Mouse (Mus musculus): Measurements from ENCODE around the gene Sipa1l3.

Sipa1l3 gene

DNA sequence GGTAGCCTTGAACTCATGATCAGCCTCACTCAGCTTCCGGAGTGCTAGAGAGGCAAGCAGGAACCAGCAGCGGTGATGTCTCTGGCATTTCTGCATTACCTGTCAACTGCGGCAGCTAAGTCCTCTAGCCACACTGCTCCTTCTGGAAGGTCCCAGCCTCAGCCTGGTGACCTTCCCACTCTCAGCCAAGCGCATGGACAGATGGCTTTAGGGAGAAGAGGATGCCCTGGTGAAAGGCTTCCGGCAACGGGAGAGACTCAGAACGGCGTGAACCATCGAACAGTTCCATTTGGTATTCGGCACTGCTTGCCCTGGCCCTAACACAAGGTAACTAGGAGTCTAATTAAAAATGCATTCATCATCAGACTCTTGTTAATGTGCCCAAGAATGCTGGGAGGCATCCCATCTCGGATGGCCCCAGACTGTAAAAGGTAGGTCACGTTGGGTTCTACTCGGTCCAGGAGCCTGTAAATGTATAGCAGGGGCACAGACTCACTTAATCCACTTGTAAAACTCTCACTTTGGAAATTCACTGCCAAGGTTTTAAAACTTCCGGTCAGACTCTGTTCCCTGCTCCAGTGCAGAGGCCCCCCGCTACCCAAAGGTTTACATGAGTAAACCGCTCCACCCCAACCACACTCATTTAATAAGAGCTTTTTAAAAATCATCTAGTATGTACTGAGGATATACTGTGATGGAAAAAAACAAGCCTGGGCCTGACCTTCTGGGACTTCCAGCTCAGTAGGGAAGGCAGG lies 37.7 kb downstream of the Sipa1l3 start:
- DNase-seq (ENCODE audit: low spot score in 2 of 2) = no peak

DNA sequence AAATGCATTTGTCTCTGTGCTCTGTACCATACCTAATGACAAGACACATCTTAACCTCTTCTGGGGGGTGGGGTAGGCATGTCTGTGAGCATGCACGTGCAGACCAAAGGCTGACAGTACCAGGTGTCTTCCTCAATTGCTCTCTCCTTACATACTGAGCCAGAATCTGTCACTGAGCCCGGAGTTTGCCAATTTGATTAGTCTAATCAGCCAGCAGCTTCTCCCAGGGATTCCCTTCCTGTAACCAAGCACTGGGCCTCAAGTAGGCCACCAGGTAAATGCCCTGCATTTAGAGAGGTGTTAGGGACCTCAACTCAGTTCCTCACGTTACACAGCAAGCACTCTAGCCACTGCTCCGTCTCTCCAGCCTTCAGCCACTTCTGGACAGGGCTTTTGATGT lies 38.3 kb downstream of the Sipa1l3 start:
- no peak for DNase-seq (ENCODE audit: low spot score in 2 of 2)

DNA sequence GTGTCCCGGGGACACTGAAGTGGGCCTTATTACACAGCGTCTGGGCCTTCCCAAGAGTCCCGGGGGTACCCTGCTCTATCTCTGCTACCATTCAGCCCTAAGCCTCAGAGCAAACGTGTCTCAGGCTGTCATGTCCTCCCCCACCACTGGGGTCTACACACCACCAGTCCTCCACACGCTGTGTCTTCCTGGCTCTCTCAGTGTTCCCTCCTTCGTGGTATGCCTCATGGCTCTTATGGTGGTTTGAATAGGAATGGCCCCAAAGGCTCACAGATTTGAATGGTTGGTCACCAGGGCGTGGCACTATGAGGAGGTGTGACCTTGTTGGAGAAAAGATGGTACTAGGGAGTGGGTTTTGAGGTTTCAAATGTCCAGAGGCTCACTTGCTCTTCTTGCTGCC lies 43.4 kb downstream of the Sipa1l3 start:
- DNase-seq (ENCODE audit: low spot score in 2 of 2) = no peak

DNA sequence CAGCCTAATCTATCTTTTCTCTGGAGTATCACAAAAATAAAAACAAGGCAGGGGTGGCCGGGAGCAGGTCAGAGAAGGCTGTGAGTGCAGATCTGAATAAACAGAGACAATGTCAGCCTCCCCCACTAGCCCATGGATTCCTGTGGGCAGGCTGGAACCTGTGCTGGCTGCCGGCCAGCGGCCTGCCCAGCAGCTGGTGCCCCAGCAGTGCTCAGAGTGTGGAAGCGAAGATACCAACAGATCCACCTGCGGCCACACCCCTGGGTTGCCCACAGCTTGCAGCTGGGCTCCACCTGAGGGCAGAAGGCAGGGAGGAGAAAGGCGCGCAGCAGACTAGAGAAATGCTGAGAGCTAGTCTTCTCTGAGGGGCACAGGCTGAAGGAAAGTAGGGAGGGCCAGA lies 47.1 kb downstream of the Sipa1l3 start:
- no peak for DNase-seq (ENCODE audit: low spot score in 2 of 2)

DNA sequence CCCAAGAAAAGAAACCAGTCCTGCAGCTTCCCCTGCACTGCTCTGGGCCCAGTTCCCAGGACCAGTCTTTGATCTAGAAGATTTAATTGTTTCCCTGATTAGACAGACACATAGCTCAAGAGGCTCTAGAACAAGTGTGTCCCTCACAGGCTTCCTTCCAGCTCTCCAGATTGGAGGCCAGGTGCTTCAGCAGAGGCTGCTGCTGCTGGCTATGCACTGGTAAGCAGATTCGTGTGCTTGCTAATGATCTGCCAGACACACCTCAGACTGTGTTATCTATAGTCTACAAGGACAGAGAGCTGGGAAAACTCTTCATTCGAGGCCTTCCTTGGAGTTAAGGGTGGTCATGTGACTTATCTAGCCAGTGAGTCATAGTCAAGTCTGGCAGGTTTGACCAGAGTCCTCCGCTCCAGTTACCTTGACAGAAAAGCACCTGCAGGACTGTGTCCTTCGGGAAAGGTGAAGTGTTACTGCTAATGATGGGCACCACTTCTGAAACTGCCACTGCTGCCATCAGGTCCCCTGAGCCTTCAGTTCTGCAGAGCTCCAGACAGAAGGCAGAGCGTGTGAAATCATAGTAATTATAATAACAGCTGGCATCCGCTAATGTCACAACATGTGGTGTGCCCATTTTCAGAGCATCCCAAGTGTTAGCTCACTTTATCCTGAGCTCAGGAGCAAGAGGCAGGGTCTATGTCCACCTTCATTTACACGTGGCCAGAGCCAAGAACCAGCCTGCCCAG lies 48.7 kb downstream of the Sipa1l3 start:
- DNase-seq (ENCODE audit: low spot score in 2 of 2) = no peak

DNA sequence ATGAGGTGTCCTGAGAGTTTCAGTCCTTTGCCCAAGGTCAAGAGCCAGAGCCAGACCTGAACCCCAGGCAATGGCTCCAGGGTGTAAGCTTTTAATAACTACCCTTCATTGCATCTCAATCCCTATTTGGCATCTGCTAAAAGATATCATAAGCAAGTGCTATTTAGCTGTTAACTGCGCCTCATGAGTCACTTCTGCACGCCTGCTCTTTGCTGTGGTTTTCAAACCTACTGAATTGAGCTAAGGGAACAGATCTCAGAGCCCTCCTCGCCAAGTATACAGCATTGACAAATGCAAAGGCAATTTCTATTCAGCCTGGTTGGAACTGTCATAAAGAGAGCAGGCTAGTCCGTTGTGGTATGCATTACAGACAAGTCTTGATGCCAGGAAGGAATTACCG lies 49.8 kb downstream of the Sipa1l3 start:
- no peak for DNase-seq (ENCODE audit: low spot score in 2 of 2)

DNA sequence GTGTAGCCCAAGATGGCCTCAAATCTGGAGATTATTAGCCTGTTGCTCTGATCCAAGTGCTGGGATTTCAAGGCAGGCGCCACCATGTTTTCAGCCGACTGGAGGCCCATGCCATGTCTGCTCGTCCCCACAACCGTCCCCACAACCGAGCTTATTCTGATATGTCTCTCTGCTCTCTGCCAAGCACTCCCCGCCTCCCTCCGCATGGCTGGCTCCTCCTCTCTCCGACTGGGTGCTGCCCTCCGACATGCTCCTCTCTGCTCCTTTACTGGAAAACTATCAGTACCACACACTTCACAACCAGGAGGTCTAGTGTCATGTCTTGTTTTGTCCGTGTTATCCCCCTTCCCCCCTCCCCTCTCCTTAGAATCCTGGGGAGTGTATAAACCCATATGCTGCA lies 51.9 kb downstream of the Sipa1l3 start:
- no peak for DNase-seq (ENCODE audit: low spot score in 2 of 2)

DNA sequence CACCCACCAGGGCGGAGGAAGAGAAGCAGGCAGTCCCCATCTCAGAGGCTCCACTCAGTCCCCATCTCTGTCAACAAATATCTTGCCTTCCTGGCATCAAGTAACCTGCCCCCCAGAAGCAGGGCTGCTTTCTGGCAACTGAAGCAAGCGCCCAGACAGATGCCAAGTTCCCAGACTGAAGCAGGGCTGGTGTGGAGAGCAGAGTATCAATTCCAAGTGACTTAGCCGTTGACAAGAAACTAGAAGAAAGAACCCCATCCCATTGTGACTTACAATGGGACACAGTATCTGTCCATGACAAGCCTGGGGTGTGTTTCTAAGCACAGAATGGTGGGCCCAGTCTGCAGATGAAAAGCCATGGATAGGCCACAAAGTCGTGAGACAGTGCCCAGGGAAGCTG lies 52.7 kb downstream of the Sipa1l3 start:
- DNase-seq (ENCODE audit: low spot score in 2 of 2) = no peak

DNA sequence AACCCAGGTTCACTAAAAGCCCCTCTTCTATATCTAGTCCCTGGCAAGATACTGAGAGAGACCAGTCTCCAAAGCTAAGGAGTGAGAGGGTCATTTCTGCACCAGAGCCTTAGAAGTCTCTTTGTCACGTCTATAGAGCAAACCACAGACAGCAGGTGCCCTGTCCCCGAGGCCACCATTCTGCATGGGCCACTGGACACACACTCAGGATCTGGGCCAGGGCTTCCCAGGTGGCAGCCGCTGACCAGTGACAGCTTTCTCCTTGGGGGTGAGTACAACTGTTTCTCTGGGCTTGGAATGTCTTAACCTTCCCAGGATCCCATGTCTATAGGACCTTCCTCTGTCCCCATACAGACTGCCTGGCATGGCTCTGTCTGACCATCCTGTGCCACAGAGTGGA lies 55.6 kb downstream of the Sipa1l3 start:
- no peak for DNase-seq (ENCODE audit: low spot score in 2 of 2)

DNA sequence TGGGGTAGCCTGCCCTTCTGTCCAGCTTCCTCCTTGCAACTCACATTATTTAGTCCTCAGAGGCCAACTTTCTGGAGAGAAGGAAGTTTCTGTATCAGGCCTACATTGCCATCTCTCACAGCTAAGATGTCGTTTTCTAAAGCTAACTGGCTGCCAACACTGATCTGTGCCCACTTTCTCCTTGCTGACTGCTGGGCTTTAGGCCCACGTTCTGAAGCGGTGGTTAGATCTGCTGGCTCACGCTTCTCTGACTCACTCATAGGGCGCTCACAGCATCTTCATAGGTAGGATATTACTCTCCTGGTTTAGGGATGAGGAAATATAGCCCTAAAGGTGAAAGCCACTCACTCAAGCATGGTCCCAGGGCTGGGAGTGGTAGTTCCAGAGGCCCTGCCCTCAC lies 56.3 kb downstream of the Sipa1l3 start:
- no peak for DNase-seq (ENCODE audit: low spot score in 2 of 2)

DNA sequence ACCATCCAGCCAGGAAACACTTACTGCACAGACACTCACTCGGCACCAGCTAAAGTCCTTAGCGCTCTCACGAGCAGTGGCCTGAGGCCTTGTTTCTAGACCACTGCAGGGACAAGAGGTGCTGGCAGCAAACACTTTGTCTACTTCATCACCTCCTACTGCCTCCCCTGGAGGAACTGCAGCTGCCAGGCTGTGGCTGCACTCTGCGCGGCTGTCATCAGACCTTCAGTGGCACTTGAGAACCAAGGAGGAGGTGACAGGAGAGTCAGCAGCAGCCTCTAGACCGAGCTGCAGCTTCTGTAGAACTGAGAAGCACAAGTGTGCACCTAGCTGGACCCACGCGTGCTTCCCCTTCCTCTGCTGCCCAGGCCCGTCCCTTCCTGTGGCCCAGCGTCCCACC lies 56.9 kb downstream of the Sipa1l3 start:
- DNase-seq (ENCODE audit: low spot score in 2 of 2) = no peak

DNA sequence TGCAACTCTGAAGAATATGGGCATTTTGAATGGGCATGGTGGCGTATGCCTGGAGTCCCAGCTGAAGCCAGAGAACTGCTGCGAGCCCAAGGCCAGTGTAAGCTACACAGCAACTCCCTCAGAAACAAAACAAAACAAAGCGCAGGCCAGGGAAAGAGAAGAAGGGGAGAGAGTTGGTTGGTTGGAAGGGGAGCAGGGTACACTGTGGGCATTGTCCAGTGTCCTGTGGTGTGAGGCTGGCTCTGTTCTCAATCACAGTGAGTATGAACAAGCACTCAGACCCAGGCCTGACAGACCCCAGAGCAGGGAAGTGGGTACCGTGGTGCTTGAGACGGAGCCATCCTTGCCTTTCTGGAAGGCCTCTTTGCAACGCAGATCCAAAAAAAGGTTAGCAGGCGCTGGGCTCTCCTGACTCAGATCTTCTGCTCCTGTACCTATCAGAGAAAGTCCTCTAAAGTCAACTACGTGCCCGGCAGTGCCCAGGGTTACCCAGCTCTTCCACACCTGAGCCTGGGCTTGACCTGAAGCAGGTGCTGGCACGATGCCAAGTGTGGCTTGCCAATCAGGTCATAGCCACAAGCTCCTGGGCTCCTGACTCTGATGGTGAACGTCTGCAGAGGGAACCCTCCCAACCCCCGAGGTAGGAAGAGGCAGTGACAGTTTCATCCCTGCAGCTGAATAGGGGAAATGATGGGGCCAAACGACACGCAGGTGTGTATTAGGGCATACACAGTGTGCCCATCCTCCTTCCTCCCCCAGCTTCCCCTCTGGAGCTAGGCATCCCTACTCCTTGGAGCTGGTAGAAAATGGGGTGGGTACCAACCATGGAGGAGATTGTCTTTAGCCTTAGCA lies 59.3 kb downstream of the Sipa1l3 start:
- no peak for DNase-seq (ENCODE audit: low spot score in 2 of 2)

DNA sequence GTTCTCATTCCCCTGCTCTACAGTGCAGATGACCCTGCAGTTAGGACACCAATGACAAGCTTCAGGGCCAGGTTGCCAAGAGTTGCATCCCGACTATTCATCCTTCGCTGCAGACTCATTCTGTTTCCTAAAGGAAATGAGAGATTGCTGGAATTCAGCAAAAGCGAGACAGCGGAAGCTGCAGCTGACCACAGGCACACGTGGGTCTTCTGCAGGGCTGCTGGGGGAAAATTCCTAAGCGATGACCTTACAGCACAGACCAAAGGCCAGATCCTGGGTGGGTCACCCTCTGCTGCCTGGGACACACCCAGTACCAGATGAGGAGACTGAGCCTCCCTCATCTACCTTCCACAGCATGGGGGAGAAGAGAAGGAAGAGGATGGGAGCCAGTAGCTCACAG lies 60.7 kb downstream of the Sipa1l3 start:
- DNase-seq (ENCODE audit: low spot score in 2 of 2) = no peak

DNA sequence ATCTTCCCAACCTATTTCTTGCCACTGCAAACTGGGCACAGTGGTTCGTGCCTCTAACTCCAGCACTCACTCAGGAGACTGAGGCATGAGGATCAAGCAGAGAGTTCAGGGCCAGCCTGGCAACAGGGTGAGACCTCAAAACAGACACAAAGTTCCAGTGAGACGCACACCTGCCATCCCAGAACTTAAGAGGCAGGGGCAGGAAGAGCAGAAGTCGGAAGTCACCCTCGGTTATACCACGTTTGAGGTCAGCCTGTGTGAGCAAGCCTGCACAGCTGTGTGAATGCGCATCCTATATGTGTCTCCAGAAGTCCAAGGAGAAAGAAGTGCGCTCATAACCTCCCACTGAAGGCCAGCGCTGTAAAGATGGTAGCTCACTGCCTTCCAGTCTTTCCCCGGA lies 61.7 kb downstream of the Sipa1l3 start:
- no peak for DNase-seq (ENCODE audit: low spot score in 2 of 2)

DNA sequence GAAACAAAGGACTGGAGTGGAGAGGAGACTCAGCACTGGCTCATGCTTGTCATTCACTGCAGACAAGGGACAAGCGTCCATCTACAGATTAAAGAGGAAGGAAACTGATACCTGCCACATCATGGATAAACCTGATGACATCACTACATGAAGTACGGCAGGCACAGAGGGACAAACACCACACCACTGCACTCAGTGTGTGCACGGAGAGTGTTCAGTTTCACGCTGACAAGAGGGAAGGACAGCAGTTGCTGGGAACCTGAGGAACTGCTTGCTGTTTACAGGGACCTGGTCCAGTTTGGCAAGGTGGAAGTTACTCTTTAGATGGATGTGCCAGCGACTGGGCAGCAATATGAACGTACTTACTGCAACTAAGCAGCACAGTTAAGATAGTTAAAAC lies 62.9 kb downstream of the Sipa1l3 start:
- no peak for DNase-seq (ENCODE audit: low spot score in 2 of 2)

DNA sequence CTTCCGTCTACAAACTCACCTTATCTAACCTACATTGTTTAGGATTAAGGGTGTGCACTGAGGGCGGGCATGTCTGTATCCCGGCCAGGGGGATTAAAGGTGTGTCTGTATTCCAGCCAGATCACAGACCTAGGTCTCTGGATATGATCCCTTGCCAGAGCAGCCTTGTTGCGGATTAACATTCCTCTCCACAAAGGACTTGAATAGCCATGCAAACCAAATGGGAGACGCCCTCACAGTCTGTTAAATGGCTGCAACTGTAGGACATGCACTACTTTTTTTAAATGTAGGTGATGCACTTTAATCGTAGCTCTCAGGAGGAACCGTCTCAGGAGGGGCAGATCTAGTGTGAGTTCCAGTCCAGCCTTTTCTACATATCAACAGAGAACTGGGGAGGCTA lies 63.5 kb downstream of the Sipa1l3 start:
- DNase-seq (ENCODE audit: low spot score in 2 of 2) = no peak

DNA sequence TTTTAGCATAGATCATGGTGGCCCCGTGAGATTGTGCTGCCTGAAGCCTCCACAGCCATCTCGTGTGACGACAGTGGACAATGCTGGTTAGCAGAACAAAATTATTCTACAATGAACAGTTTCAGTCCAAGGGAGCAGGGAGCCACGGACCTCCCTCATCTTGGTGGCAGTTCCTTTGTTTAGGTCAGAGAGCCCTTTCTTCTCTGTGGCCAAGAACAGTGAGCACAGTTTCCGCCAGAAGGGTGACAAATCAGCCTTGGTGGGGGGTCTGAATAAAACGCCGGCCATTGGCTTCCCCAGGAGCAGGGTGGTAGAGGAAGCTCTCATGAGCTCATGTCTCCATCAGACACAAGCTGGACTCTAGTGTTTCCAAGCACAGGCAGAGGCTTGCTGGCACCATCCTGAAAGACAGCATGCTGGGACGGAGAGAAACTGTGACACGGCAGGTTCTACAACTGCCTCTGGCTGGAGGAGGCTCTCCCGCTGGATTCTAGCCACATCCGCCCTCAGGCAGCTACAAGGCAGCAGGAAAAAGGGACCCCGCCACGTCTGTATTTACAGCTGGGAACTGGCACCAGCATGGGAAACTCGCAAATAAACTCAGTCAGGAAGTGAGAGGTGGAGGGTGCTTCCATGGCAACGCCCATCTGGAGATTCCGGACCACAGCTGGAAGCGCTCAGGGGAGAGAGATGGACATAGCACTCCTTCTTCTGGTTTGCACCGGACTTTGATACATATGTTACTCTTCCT lies 65.3 kb downstream of the Sipa1l3 start:
- DNase-seq (ENCODE audit: low spot score in 2 of 2) = peak in 1 of 2 experiments; percentile 36

DNA sequence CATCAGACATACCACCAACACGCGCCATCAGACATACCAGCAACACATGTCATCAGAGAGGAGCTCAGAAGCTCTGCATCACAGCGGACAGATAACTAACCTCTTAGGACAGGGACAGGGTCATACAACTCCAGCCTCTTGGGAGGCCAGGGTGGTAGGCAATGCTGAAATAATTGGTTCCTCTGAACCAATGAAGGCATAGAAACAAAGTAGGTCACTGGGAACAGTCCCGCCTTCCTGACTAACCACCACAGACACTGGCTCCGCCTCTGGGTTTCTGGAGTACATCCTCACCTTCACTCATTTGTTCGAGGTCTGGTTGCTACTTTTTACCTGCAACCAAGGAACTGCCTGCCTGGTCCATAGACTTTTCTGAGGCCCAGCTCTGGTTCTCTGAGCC lies 66.1 kb downstream of the Sipa1l3 start:
- DNase-seq (ENCODE audit: low spot score in 2 of 2) = no peak

DNA sequence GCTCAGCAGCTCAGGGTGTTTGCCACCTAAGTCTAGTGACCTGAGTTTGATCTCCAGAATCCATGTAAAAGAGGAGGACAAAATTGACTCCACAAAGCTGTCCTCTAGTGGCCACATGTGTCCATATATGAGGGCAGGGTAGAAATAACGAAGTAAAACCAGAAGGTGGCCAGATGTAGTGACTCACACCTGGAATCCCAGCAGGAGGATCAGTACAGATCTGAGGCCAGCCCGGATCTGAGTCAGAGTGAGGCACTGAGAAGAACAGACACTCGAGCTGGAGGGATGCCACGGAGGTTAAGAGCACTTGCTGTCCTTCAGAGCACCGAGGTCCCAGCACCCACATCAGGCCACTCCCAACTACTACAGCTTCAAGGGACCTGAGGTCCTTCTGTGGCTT lies 68.3 kb downstream of the Sipa1l3 start:
- DNase-seq (ENCODE audit: low spot score in 2 of 2) = no peak

DNA sequence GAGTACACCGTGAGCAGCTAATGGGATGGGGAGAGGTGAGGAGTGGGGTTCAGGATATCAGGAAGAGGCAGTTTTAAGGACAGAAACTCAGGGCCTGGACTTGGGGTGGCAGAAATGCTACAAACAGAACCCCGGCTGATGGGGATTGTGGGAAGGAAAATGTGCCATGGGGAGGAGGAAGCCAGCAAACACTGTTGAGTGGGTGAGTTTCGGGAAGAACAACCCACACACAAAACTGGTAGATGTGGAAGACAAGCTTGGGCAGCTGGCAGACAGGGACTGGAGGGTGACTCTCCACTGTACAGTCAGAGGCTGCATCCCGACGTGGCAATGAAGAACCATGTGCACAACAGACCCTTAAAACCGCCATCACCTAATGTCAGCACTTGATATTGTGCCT lies 69.6 kb downstream of the Sipa1l3 start:
- DNase-seq (ENCODE audit: low spot score in 2 of 2) = no peak

DNA sequence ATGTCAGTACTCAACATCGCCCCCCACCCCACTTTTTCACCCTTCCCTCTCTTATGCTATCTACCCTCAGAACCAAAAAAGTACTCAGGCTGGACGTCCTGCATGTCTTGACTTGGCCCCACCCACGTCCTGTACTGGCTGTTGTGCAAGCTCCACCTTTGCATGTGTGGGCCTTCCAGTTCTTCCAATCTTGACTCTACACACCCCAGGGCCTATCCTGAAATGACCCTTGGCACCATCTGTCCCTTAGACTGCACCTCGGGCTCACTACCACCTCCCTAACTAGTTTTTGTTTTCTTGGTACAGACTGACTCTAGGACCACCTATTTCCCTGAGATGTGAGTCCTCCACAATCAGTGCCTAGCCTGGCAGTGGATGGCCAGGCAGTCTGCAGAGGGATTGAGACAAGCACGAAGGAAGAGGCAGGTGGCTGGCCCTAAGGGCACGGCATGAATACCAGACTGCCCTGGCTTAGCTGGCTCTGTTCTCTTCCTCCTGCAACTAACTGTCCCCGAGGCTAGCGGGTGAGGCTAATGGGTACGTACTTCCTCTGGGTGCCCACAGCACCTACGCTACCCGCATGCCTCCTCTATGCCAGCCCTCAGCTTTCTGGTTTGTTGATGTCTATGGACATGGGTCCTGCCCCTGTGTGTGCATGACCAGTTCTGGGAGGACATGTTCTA lies 71.2 kb downstream of the Sipa1l3 start:
- DNase-seq (ENCODE audit: low spot score in 2 of 2) = no peak
